Mouse (Mus musculus): ENCODE results near the gene 6430571L13Rik.

- no peak for TF ChIP-seq CTCF (IDR thresholded peaks at IDR 0.05; ENCODE audit: control insufficient read depth, insufficient read depth, low read length)
- TF ChIP-seq POLR2A (IDR thresholded peaks at IDR 0.05; ENCODE audit: borderline replicate concordance, control insufficient read depth, low read depth, low read length) = no peak
Measured at GRCm38 (mm10) chr9:107301554-107302331, 38.7 kb upstream of the 6430571L13Rik start.
